Mouse (Mus musculus) limb, embryonic 14.5 days (tissue): ENCODE data around the gene Crybb1. TPM values are rescaled to one million over a fixed set of nuclear protein-coding genes. Genes with fewer than 3 reads are reported as not detected.

Experiments used
- ATAC-seq: fragments of 200-750 bp; cut with Nextera tagmentation; 2 replicates; pipeline ENCODE4 v1.8.0; 2017; ENCODE audit warnings: low read depth, moderate number of reproducible peaks, moderate TSS enrichment; ENCODE audit not compliant: low FRiP score
- DNase-seq: peaks from one replicate; pipeline ENCODE4 v3.0.0-alpha.2; 2015; ENCODE audit warnings: low spot score
- H3K27ac ChIP-seq: fragments of 300-500 bp; sonication (generic); replicated peaks from 2 replicates; pipeline ENCODE4 v1.5.1; 2014; ENCODE audit warnings: low read depth, mild to moderate bottlenecking, low read length, moderate library complexity, mixed read lengths
- H3K27me3 ChIP-seq: fragments of 300-500 bp; sonication (generic); 2 replicates; pipeline ENCODE4 v1.6.1; 2014; ENCODE audit warnings: low read length, mixed read lengths; ENCODE audit not compliant: control insufficient read depth, insufficient read depth
- H3K36me3 ChIP-seq: fragments of 300-500 bp; sonication (generic); 2 replicates; pipeline ENCODE4 v1.6.1; 2014; ENCODE audit warnings: mild to moderate bottlenecking, low read length, moderate library complexity, mixed read lengths; ENCODE audit not compliant: control insufficient read depth, insufficient read depth
- H3K4me1 ChIP-seq: fragments of 300-500 bp; sonication (generic); 2 replicates; pipeline ENCODE4 v1.6.1; 2014; ENCODE audit warnings: antibody characterized with exemption, low read length, mixed read lengths; ENCODE audit not compliant: control insufficient read depth, insufficient read depth
- H3K4me2 ChIP-seq: fragments of 300-500 bp; sonication (generic); replicated peaks from 2 replicates; pipeline ENCODE4 v1.6.1; 2014; ENCODE audit warnings: low read depth, mild to moderate bottlenecking, low read length, moderate library complexity; ENCODE audit not compliant: severe bottlenecking
- H3K4me3 ChIP-seq: fragments of 300-500 bp; sonication (generic); replicated peaks from 2 replicates; pipeline ENCODE4 v1.5.1; 2014; ENCODE audit warnings: low read length
- H3K9ac ChIP-seq: fragments of 300-500 bp; sonication (generic); 2 replicates; pipeline ENCODE4 v1.6.1; 2014; ENCODE audit warnings: mild to moderate bottlenecking, low read depth, low read length, moderate library complexity; ENCODE audit not compliant: severe bottlenecking
- H3K9me3 ChIP-seq: fragments of 300-500 bp; sonication (generic); 2 replicates; pipeline ENCODE4 v1.6.1; 2016; ENCODE audit warnings: low read length; ENCODE audit not compliant: control insufficient read depth
- POLR2A ChIP-seq: fragments of 200-500 bp; IDR thresholded peaks from 2 replicates; pipeline ENCODE4 v1.8.0; 2012; ENCODE audit warnings: inconsistent platforms, mild to moderate bottlenecking, moderate library complexity, borderline replicate concordance; ENCODE audit not compliant: insufficient read depth, insufficient read length; ENCODE audit errors: extremely low read depth
- WGBS: fragments of 180-500 bp; shearing (Covaris S2); extraction: QIAGEN DNeasy Blood & Tissue Kit; methylation state at CpG from one replicate; pipeline ENCODE4 v1.1.7; 2014; 5-methylcytosine and 5-hydroxymethylcytosine counted together
- polyA plus RNA-seq, 2 experiments: library from polyadenylated mRNA; depleted of rRNA in 1 of 2; stranded (reverse) in 1 of 2; unstranded in 1 of 2; fragments of >200 nt; fragmentation: Nextera tagmentation in 1 of 2; extraction: Ambion mirVana in 1 of 2; gene quantifications; 2 replicates each; pipeline versions ENCODE4 v1.2.1 to v1.2.3; 2012 to 2014

The Crybb1 gene
- polyA plus RNA-seq, 2 experiments, result 0.54 to 1.9 TPM

DNA sequence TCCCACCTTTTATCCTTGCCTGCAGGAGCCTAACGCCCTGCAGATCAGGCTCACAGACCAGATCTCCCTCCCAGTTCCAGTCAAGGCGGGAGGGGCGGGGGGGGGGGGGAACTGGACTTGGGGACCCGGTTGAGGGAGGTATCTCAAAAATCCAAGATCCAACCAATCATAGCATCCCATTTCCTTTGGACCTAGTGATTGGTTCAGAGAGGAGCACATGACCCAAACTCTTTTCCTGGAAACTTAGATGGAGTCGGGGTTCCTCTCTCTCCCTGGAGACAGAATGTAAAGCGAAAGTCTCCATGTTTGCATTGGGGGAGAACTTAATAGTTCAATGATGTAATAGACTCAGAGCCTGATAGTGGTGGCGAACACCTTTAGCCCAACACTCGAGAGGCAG lies 8.2 kb upstream of the Crybb1 start:
- TF ChIP-seq POLR2A, result no peak
- Histone ChIP-seq H3K9ac (no peak overlapping the region), H3K27ac (no peak overlapping the region), H3K9me3 (no peaks in the 10 kb centered on the region), H3K27me3 (no peaks in the 10 kb centered on the region), H3K36me3 (no peaks in the 10 kb centered on the region), H3K4me2 (no peak overlapping the region), H3K4me1 (no peaks in the 10 kb centered on the region), H3K4me3 (no peak overlapping the region)
- WGBS, result 46% methylated on average over 8 of the region's 8 CpGs
- no peak for DNase-seq
- no peak for ATAC-seq

DNA sequence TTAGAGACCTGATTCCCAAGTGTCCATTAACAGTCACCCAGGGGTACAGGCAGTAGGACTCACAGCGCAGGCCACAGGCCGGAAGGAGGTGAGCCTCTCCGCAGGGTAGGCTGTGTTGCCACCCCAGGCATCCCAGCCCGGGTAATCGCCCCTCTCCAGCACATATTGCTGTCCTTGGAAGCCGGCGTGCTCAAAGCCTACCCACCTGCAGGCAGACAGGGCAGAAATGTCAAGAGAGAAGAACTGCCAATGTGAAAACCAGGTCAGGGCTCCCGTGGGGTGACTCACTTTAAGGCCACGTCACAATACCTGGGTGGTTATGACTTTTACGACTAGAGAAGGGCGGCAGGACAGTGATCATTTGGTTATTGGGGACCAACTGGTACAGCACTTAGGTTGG lies 6.5 kb upstream of the Crybb1 start:
- no peak for ATAC-seq
- DNase-seq, result no peak
- WGBS, result 80% methylated on average over 11 of the region's 11 CpGs
- Histone ChIP-seq H3K36me3 (no peaks in the 10 kb centered on the region), H3K27ac (no peak overlapping the region), H3K9ac (no peak overlapping the region), H3K4me3 (no peak overlapping the region), H3K27me3 (no peaks in the 10 kb centered on the region), H3K4me1 (no peaks in the 10 kb centered on the region), H3K4me2 (no peak overlapping the region), H3K9me3 (no peaks in the 10 kb centered on the region)
- no peak for TF ChIP-seq POLR2A

- no peak for ATAC-seq
- H3K27ac ChIP-seq, result no peak within 1 kb of the TSS
- WGBS, result 60% methylated on average over 2 of the region's 2 CpGs
- no peak for TF ChIP-seq POLR2A
- no peaks in the 10 kb centered on the region for H3K36me3 ChIP-seq
- no peak within 1 kb of the TSS for H3K9ac ChIP-seq
- DNase-seq, result no peak
- H3K4me3 ChIP-seq, result no peak within 1 kb of the TSS
- H3K4me1 ChIP-seq, result 0 out of 2 replicates have a peak, but pooled peaks cover 3% of the 10 kb centered on the region
- H3K4me2 ChIP-seq, result no peak within 1 kb of the TSS
- no peaks in the 10 kb centered on the region for H3K27me3 ChIP-seq
- no peaks in the 10 kb centered on the region for H3K9me3 ChIP-seq
Measured at GRCm38 (mm10) chr5:112252400-112252799, 3.2 kb upstream of the Crybb1 start, which contains the start of gene Cryba4. Cryba4 (minus strand) TSS chr5:112252518.

DNA sequence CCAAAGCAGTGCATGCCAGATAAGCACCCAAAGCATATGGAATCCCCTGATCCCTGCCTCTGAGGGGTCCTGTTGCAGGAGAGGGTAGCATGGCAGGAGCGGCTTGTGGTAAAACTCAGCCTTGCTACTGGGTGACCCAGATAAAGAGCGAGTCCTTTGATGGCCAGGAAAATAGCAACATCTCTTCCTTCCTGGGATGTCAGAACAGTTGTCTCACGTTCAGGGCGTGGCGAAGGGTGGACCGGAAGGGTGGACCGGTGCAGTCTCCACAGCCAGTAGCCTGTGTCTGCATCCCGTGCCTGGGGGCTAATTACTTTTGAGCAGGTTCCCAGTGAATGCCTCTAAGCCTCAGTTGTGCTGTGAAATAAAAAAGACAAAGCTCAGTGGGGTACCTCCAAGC lies 2.4 kb upstream of the Crybb1 start:
- ATAC-seq, result no peak

GRCm38 (mm10) chr5:112254282-112254806 lies 1.3 kb upstream of the Crybb1 start:
- 0 out of 2 replicates have a peak, but pooled peaks cover 3% of the 10 kb centered on the region for H3K4me1 ChIP-seq
- no peaks in the 10 kb centered on the region for H3K9me3 ChIP-seq
- WGBS, result 57% methylated on average over 6 of the region's 7 CpGs
- no peaks in the 10 kb centered on the region for H3K27me3 ChIP-seq
- no peak overlapping the region for H3K27ac ChIP-seq
- no peak overlapping the region for H3K4me2 ChIP-seq
- no peak for DNase-seq
- ATAC-seq, result no peak
- H3K9ac ChIP-seq, result no peak overlapping the region
- H3K4me3 ChIP-seq, result no peak overlapping the region
- H3K36me3 ChIP-seq, result no peaks in the 10 kb centered on the region
- TF ChIP-seq POLR2A, result no peak

More for the DNA sequence above, 2.4 kb upstream of the Crybb1 start:
- Histone ChIP-seq H3K4me3 (no peak overlapping the region), H3K4me1 (0 out of 2 replicates have a peak, but pooled peaks cover 3% of the 10 kb centered on the region), H3K27me3 (no peaks in the 10 kb centered on the region), H3K4me2 (no peak overlapping the region), H3K9me3 (no peaks in the 10 kb centered on the region), H3K27ac (no peak overlapping the region), H3K9ac (no peak overlapping the region), H3K36me3 (no peaks in the 10 kb centered on the region)
- DNase-seq, result no peak
- WGBS, result 42% methylated on average over 8 of the region's 8 CpGs
- TF ChIP-seq POLR2A, result no peak

DNA sequence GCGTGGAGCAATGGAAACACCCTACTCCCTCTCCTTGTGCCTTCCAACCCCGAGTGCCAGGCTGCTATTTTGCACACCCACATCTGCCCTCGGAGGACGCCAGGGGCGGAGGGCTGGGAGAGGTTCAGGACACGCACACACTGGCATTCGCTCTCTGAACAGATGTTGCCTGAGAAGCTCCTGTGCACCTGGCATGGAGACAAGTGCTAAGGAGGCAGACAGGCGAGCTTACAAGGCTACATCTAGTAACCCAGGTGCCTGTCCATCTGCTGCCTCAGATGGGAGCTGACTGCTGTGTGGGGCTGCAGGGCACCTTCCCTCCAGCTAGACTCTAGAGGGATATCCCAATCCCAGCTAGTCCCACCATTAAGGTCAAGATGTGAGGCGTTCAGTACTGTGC lies 842 bp downstream of the Crybb1 start:
- no peak for TF ChIP-seq POLR2A
- Histone ChIP-seq H3K9me3 (no peaks in the 10 kb centered on the region), H3K4me3 (no peak overlapping the region), H3K27ac (no peak overlapping the region), H3K4me2 (no peak overlapping the region), H3K9ac (no peak overlapping the region), H3K36me3 (no peaks in the 10 kb centered on the region), H3K4me1 (0 out of 2 replicates have a peak, but pooled peaks cover 3% of the 10 kb centered on the region), H3K27me3 (no peaks in the 10 kb centered on the region)
- no peak for ATAC-seq
- WGBS, result 77% methylated on average over 9 of the region's 9 CpGs
- DNase-seq, result no peak
